Mouse (Mus musculus): ENCODE measurements around the gene Zfp729b. TPM values are rescaled to one million over a fixed set of nuclear protein-coding genes. Genes with fewer than 3 reads are reported as not detected.

Zfp729b gene
- polyA plus RNA-seq (2015; fragmentation: Nextera tagmentation; extraction: Ambion mirVana) = 3.8 and 4.6 TPM in 2 replicates

DNA sequence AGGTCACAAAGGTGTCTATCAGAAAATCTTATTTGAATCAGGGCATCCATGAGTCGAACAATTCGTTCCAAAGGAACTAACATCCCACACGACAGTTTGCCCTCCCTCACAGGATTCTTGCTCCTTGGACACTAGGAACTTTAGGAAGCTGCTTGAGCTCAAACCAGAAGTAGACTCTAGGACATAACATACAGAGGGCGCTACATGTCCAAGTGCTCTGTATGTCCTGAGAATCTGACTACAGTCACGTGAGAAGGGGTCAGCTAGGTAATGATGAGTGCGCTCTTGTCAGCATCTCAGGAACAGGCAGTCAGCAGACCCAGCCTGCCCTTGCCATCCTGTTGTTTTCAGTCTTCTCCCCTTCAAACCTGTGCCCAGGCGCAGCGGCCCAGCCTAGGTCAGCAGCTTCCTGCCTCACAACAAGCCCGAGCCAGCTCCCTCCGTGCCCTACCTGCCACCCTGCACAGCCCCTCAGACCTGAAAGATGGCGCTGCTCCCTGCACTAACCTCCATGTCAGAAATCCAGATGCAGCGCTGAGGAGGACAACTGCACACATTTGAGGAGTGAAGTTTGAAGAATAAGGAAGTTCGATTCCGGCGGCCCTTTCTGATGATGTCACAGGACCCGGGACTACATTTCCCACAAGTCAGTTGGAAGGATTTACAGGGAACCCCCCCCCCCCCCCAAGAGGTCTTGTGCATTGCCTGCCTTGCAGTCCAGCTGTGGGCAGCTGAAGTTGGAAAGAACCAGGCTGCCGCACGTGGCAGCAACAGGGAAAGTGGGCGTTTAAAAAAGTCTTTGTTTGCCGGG is at the start of gene Zfp729b:
Gene Zfp729b (minus strand): TSS at position 642 of the 811 bp plus-strand sequence.
- Histone ChIP-seq H3K27me3 (no peaks in the 10 kb centered on the region), H3K4me2 (peak within 1 kb of the TSS; percentile 60), H3K9me3 (no peaks in the 10 kb centered on the region), H3K27ac (peak within 1 kb of the TSS; percentile 77), H3K4me3 (peak within 1 kb of the TSS; percentile 63), H3K4me1 (peaks cover 3% of the 10 kb centered on the region), H3K36me3 (no peaks in the 10 kb centered on the region), H3K9ac (peak within 1 kb of the TSS; percentile 51)
- ATAC-seq (ENCODE audit: insufficient number of reproducible peaks, low FRiP score, low TSS enrichment, low read depth) = peak; percentile 93
- WGBS = 3% methylated on average over 20 of the region's 20 CpGs

DNA sequence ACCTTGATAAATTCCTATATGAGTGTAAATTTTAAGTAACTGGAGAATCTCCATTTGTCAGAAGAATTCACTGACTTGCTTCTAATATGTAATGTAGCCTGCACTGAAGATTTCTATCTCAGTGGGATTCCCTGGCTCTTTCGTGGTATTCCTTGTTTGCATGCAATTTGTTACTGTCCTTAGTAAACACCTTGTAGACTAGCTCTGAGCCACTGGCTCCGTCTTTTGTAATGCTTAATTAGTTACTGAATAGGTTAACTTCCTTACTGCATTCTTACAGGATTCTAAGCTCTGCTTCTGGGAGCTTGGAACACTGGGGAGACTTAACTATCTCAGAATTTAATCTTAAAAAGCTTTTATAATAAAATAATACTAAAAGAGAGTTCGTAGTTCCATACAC is 43.0 kb upstream of the Zfp729b start:
- H3K4me2 ChIP-seq = no peak overlapping the region
- H3K27me3 ChIP-seq = no peaks in the 10 kb centered on the region
- H3K27ac ChIP-seq = no peak overlapping the region
- no peak overlapping the region for H3K4me3 ChIP-seq
- no peaks in the 10 kb centered on the region for H3K36me3 ChIP-seq
- no peak for ATAC-seq (ENCODE audit: insufficient number of reproducible peaks, low FRiP score, low TSS enrichment, low read depth)
- no peaks in the 10 kb centered on the region for H3K4me1 ChIP-seq
- H3K9me3 ChIP-seq = no peaks in the 10 kb centered on the region
- no peak overlapping the region for H3K9ac ChIP-seq
- WGBS = 55% methylated on average over 3 of the region's 3 CpGs

DNA sequence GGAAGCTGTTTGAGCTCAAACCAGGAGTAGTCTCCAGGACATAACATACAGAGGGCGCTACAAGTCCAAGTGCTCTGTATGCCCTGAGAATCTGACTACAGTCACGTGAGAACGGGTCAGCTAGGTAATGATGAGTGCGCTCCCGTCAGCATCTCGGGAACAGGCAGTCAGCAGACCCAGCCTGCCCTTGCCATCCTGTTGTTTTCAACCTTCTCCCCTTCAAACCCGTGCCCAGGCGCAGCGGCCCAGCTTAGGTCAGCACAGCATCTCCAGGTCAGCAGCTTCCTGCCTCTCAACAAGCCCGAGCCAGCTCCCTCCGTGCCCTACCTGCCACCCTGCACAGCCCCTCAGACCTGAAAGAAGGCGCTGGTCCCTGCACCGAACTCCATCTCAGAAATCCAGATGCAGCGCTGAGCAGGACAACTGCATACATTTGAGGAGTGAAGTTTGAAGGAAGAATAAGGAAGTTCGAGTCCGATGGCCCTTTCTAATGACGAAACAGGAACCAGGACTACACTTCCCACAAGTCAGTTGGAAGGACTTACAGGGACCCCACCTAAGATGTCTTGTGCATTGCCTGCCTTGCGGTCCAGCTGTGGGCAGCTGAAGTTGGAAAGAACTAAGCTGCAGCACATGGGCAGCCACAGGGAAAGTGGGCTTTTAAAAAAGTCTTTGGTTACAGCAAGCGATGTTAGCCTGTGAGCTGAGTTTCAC is 27.9 kb upstream of the Zfp729b start, which contains the start of the genes Gm49345 and Zfp729a:
Gene Gm49345 (minus strand): TSS at position 476 of the 714 bp plus-strand sequence.
Gene Zfp729a (minus strand): TSS at position 498 of the 714 bp plus-strand sequence.
- H3K36me3 ChIP-seq = no peaks in the 10 kb centered on the region
- peak within 1 kb of the TSS; percentile 54 for H3K4me2 ChIP-seq
- H3K4me3 ChIP-seq = peak within 1 kb of the TSS; percentile 84
- H3K27ac ChIP-seq = peak within 1 kb of the TSS; percentile 70
- H3K9me3 ChIP-seq = no peaks in the 10 kb centered on the region
- under 1% methylated on average over 19 of the region's 19 CpGs for WGBS
- no peaks in the 10 kb centered on the region for H3K27me3 ChIP-seq
- H3K4me1 ChIP-seq = no peaks in the 10 kb centered on the region
- H3K9ac ChIP-seq = peak within 1 kb of the TSS; percentile 71
- ATAC-seq (ENCODE audit: insufficient number of reproducible peaks, low FRiP score, low TSS enrichment, low read depth) = peak; percentile 96

DNA sequence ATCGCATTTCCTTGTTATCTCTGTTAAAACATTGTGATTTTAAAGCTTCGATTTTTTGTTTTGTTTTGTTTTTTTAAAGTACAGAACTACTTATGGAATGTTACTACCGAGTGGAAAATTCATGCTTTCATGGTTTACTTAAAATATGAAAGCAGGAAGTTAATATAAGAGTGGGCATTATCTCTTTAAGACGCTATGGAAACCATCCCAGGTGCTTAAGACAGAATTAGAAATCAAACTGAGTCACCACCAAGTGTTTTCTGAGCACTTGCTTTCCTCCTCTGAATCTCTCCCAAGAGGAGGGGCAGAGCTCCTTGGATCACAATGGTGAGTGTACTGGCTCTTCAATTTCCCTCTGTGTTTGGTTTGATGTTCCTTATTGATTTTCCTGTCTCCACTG is 601 bp upstream of the Zfp729b start:
- 85% methylated on average over 4 of the region's 4 CpGs for WGBS
- H3K9ac ChIP-seq = no peak overlapping the region

DNA sequence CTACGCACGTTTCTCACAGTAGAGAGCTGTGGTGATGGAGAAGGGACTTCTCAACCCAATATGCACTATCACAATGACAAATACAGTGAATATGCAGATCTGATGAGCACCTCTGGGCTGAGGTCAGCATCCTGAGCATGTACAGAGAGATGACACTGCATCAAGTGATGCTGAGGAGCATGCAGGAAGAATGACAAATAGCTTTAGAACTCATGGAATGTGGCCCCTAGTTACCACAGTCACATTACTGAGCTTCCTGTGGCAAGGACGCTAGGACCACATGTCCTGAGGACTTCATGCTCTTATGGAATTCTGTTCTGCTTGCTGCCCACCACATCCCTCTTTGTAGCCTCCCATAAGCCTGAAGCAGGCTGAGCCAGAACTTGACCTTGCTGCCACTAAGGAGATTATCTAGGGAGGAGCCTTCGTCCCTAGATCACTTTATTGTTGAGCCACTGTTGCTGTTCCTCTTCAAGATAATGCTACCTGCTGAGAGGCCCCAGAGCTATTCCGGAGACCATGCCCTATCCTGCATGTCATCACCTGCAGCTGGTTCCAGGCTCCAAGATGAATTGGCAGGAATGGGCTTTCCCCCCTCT is 36.8 kb downstream of the Zfp729b start:
- H3K9ac ChIP-seq = no peak overlapping the region
- H3K36me3 ChIP-seq = no peaks in the 10 kb centered on the region
- 72% methylated on average over 5 of the region's 5 CpGs for WGBS
- H3K4me1 ChIP-seq = no peaks in the 10 kb centered on the region
- no peak for ATAC-seq (ENCODE audit: insufficient number of reproducible peaks, low FRiP score, low TSS enrichment, low read depth)
- no peaks in the 10 kb centered on the region for H3K27me3 ChIP-seq
- no peak overlapping the region for H3K27ac ChIP-seq
- H3K4me3 ChIP-seq = no peak overlapping the region
- no peak overlapping the region for H3K4me2 ChIP-seq
- no peaks in the 10 kb centered on the region for H3K9me3 ChIP-seq

More for the DNA sequence above, 601 bp upstream of the Zfp729b start:
- no peaks in the 10 kb centered on the region for H3K27me3 ChIP-seq
- no peak overlapping the region; the same call in 1 of the 2 replicates for H3K4me3 ChIP-seq
- ATAC-seq (ENCODE audit: insufficient number of reproducible peaks, low FRiP score, low TSS enrichment, low read depth) = no peak
- H3K9me3 ChIP-seq = no peaks in the 10 kb centered on the region
- peaks cover 3% of the 10 kb centered on the region for H3K4me1 ChIP-seq
- no peaks in the 10 kb centered on the region for H3K36me3 ChIP-seq
- H3K4me2 ChIP-seq = no peak overlapping the region
- H3K27ac ChIP-seq = no peak overlapping the region

DNA sequence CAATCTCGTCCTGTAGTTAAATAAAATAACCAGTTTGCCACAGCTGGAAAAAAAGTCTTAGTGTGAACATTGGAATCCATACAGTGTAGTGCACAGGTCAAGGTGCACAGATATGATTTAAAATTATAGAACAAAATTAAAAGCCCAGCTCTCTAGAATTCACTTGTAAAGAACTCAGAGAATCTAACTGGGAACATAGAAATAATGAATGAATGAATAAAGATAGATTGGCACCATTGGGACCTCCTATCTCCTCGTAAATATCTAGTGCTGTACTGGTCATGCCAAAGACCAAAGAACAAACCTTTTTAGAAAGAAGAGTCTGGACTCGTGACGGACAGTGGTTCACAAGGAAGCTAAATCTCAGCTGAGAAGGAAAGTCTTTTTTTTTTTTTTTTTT is 55.8 kb downstream of the Zfp729b start, which contains the start of gene Zfp748:
Gene Zfp748 (minus strand): TSS at position 101 of the 400 bp plus-strand sequence.
- Histone ChIP-seq H3K27ac (peak within 1 kb of the TSS; percentile 93), H3K4me1 (peaks cover 9% of the 10 kb centered on the region), H3K27me3 (no peaks in the 10 kb centered on the region), H3K36me3 (no peaks in the 10 kb centered on the region), H3K9ac (peak within 1 kb of the TSS; percentile 85), H3K9me3 (no peaks in the 10 kb centered on the region), H3K4me2 (peak within 1 kb of the TSS; percentile 53), H3K4me3 (peak within 1 kb of the TSS; percentile 81)
- 75% methylated on average over 4 of the region's 4 CpGs for WGBS
- ATAC-seq (ENCODE audit: insufficient number of reproducible peaks, low FRiP score, low TSS enrichment, low read depth) = no peak

DNA sequence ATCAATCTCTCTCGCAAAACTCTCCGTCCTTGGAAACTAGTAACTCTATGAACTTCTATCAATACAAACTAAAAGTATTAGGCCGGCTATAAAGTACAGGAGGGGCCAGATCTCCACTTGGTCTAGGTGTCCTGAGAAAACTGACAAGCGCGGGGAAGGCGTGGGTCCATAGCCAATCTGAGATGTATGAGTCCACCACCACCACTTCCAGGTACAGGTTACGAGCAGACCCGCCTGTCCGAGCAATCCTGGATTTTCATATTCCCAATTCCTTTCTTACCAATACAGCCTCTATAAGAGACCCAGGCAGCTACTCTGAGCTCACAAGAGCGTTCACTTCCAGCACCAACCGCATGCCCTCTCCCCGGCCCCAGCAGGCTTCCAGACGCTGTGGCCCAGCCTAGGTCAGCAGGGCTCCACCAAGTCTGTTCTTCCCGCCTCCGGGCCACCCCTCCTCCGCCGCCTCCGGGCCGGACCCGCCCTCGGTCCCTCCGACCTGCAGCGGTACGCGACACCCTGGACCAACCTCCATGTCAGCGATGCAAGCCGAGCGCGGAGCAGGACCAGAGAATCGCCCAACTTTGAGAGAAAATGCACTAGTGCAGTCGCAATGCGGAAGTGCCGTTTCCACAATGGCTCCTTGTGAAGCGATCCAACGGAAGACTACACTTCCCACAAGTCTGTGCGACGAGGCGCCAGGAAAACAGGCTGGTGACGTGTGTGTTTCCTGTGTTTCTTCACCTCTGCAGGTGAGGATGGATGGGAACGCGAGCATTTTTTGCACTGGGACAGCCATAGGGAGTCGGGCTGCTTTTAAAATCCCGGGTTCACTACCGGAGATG is 56.8 kb downstream of the Zfp729b start:
- no peaks in the 10 kb centered on the region for H3K36me3 ChIP-seq
- H3K9me3 ChIP-seq = no peaks in the 10 kb centered on the region
- H3K27ac ChIP-seq = peak overlapping the region; percentile 93
- H3K27me3 ChIP-seq = no peaks in the 10 kb centered on the region
- under 1% methylated on average over 44 of the region's 44 CpGs for WGBS
- peak overlapping the region; percentile 53 for H3K4me2 ChIP-seq
- peaks cover 9% of the 10 kb centered on the region for H3K4me1 ChIP-seq
- peak overlapping the region; percentile 85 for H3K9ac ChIP-seq
- peak; percentile 96 for ATAC-seq (ENCODE audit: insufficient number of reproducible peaks, low FRiP score, low TSS enrichment, low read depth)
- peak overlapping the region; percentile 81 for H3K4me3 ChIP-seq

DNA sequence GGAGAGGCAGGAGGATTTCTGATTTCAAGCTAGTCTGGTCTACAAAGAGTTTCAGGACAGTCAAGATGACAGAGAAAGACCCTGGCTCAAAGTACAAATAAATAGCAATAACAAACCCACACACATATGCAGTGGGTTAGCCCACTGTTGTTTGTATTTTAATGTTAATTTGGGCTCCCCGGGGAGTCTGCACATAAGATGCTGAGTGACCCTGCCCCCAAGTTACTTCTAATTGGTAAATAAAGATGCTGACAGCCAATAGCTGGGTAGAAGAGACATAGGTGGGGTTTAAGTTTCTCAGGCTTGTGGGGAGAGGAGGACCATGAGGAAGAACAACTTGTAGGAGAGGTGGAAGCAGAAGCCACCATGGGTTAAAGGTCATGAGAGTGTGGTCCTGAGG is 63.6 kb downstream of the Zfp729b start:
- Histone ChIP-seq H3K9me3 (0 out of 2 replicates have a peak, but pooled peaks cover 3% of the 10 kb centered on the region), H3K4me2 (no peak overlapping the region)

More for the DNA sequence above, 63.6 kb downstream of the Zfp729b start:
- no peak overlapping the region for H3K27ac ChIP-seq
- H3K9ac ChIP-seq = no peak overlapping the region
- H3K27me3 ChIP-seq = no peaks in the 10 kb centered on the region
- WGBS = 86% methylated on average over 1 of the region's 1 CpGs
- no peak for ATAC-seq (ENCODE audit: insufficient number of reproducible peaks, low FRiP score, low TSS enrichment, low read depth)
- no peak overlapping the region for H3K4me3 ChIP-seq
- H3K4me1 ChIP-seq = no peaks in the 10 kb centered on the region
- peaks cover 44% of the 10 kb centered on the region for H3K36me3 ChIP-seq

Other genes with a start within 250 kb of the Zfp729b start
- gene Gm28044, start 249.2 kb downstream of the Zfp729b start, polyA plus RNA-seq (2015; fragmentation: Nextera tagmentation; extraction: Ambion mirVana) = 0.60 and 0.97 TPM in 2 replicates
- 0.84 and 0.90 TPM in 2 replicates for gene Zfp953, start 249.1 kb downstream of the Zfp729b start, polyA plus RNA-seq (2015; fragmentation: Nextera tagmentation; extraction: Ambion mirVana)
- gene Gm28041, start 234.0 kb downstream of the Zfp729b start, polyA plus RNA-seq (2015; fragmentation: Nextera tagmentation; extraction: Ambion mirVana) = 0.50 TPM in 1 of 2 replicates, not detected in the other
- gene Zfp456, start 233.9 kb downstream of the Zfp729b start, polyA plus RNA-seq (2015; fragmentation: Nextera tagmentation; extraction: Ambion mirVana) = 1.2 and 1.4 TPM in 2 replicates
- gene Zfp429, start 209.9 kb downstream of the Zfp729b start, polyA plus RNA-seq (2015; fragmentation: Nextera tagmentation; extraction: Ambion mirVana) = 7.2 and 7.6 TPM in 2 replicates
- 1.3 and 1.5 TPM in 2 replicates for gene Zfp459, start 188.3 kb downstream of the Zfp729b start, polyA plus RNA-seq (2015; fragmentation: Nextera tagmentation; extraction: Ambion mirVana)
- 10.6 and 11.6 TPM in 2 replicates for gene Zfp874a, start 158.1 kb downstream of the Zfp729b start, polyA plus RNA-seq (2015; fragmentation: Nextera tagmentation; extraction: Ambion mirVana)
- 2.9 and 4.7 TPM in 2 replicates for gene Zfp874b, start 125.4 kb downstream of the Zfp729b start, polyA plus RNA-seq (2015; fragmentation: Nextera tagmentation; extraction: Ambion mirVana)
- gene Zfp58, start 109.2 kb downstream of the Zfp729b start, polyA plus RNA-seq (2015; fragmentation: Nextera tagmentation; extraction: Ambion mirVana) = 16.2 and 17.0 TPM in 2 replicates
- 0.25 TPM in 1 of 2 replicates, not detected in the other for gene Gm26965, start 83.6 kb downstream of the Zfp729b start, polyA plus RNA-seq (2015; fragmentation: Nextera tagmentation; extraction: Ambion mirVana)
- gene Zfp87, start 83.5 kb downstream of the Zfp729b start, polyA plus RNA-seq (2015; fragmentation: Nextera tagmentation; extraction: Ambion mirVana) = 23.6 and 27.2 TPM in 2 replicates
- gene Zfp748, start 55.9 kb downstream of the Zfp729b start, polyA plus RNA-seq (2015; fragmentation: Nextera tagmentation; extraction: Ambion mirVana) = 11.0 and 12.6 TPM in 2 replicates
- gene Gm49345, start 28.1 kb upstream of the Zfp729b start, polyA plus RNA-seq (2015; fragmentation: Nextera tagmentation; extraction: Ambion mirVana) = 0.56 TPM in 1 of 2 replicates, not detected in the other
- gene Zfp729a, start 28.1 kb upstream of the Zfp729b start, polyA plus RNA-seq (2015; fragmentation: Nextera tagmentation; extraction: Ambion mirVana) = 2.1 and 3.2 TPM in 2 replicates
- gene Zfp738, start 77.4 kb upstream of the Zfp729b start, polyA plus RNA-seq (2015; fragmentation: Nextera tagmentation; extraction: Ambion mirVana) = 10.0 and 10.2 TPM in 2 replicates
- 6.4 and 6.8 TPM in 2 replicates for gene Zfp65, start 119.5 kb upstream of the Zfp729b start, polyA plus RNA-seq (2015; fragmentation: Nextera tagmentation; extraction: Ambion mirVana)
- gene Zfp85, start 145.5 kb upstream of the Zfp729b start, polyA plus RNA-seq (2015; fragmentation: Nextera tagmentation; extraction: Ambion mirVana) = 5.4 and 6.7 TPM in 2 replicates
- gene Zfp493, start 170.0 kb upstream of the Zfp729b start, polyA plus RNA-seq (2015; fragmentation: Nextera tagmentation; extraction: Ambion mirVana) = 1.8 and 2.0 TPM in 2 replicates
- gene Zfp273, start 204.0 kb upstream of the Zfp729b start, polyA plus RNA-seq (2015; fragmentation: Nextera tagmentation; extraction: Ambion mirVana) = 7.2 and 8.2 TPM in 2 replicates
- 3.5 and 4.0 TPM in 2 replicates for gene Gm10037, start 221.4 kb upstream of the Zfp729b start, polyA plus RNA-seq (2015; fragmentation: Nextera tagmentation; extraction: Ambion mirVana)